Mouse (Mus musculus) lung, embryonic 15.5 days (tissue): ENCODE measurements around the gene Lrrc17. TPM values are rescaled to one million over a fixed set of nuclear protein-coding genes. Genes with fewer than 3 reads are reported as not detected.
A peak's percentile ranks its signal among the peaks of the same experiment; 100 is the strongest.

Source experiments
- ATAC-seq: fragments of 200-750 bp; cut with Nextera tagmentation; 2 replicates; pipeline ENCODE4 v1.8.0; 2017; ENCODE audit warnings: moderate number of reproducible peaks, borderline replicate concordance; ENCODE audit not compliant: low FRiP score, low TSS enrichment; ENCODE audit errors: extremely low read depth
- H3K27ac ChIP-seq: fragments of 300-500 bp; sonication (generic); 2 replicates; pipeline ENCODE4 v1.5.1; 2015; ENCODE audit warnings: moderate library complexity, mild to moderate bottlenecking, inconsistent platforms
- H3K27me3 ChIP-seq: fragments of 300-500 bp; sonication (generic); 2 replicates; pipeline ENCODE4 v1.6.1; 2015; ENCODE audit warnings: inconsistent platforms
- H3K36me3 ChIP-seq: fragments of 300-500 bp; sonication (generic); 2 replicates; pipeline ENCODE4 v1.6.1; 2015; ENCODE audit warnings: inconsistent platforms
- H3K4me1 ChIP-seq: fragments of 300-500 bp; sonication (generic); 2 replicates; pipeline ENCODE4 v1.6.1; 2015; ENCODE audit warnings: inconsistent platforms
- H3K4me2 ChIP-seq: fragments of 300-500 bp; sonication (generic); 2 replicates; pipeline ENCODE4 v1.6.1; 2015; ENCODE audit warnings: inconsistent platforms, mild to moderate bottlenecking, moderate library complexity
- H3K4me3 ChIP-seq: fragments of 300-500 bp; sonication (generic); 2 replicates; pipeline ENCODE4 v1.5.1; 2015; ENCODE audit warnings: mild to moderate bottlenecking, inconsistent platforms
- H3K9ac ChIP-seq: fragments of 300-500 bp; sonication (generic); 2 replicates; pipeline ENCODE4 v1.6.1; 2015; ENCODE audit warnings: inconsistent platforms
- H3K9me3 ChIP-seq: fragments of 300-500 bp; sonication (generic); 2 replicates; pipeline ENCODE4 v1.6.1; 2016; ENCODE audit warnings: inconsistent platforms
- WGBS: fragments of 180-500 bp; shearing (Covaris S2); methylation state at CpG from one replicate; pipeline ENCODE4 v1.1.7; 2015; 5-methylcytosine and 5-hydroxymethylcytosine counted together
- polyA plus RNA-seq: library from polyadenylated mRNA; unstranded; fragments of >200 nt; fragmentation: Nextera tagmentation; extraction: Ambion mirVana; gene quantifications from 2 replicates; pipeline ENCODE4 v1.2.1, GENCODE M21; 2015

The Lrrc17 gene
- polyA plus RNA-seq, 1 experiment from 2014 or later: 54.0 TPM

GRCm38 (mm10) chr5:21545227-21545626, 1.9 kb downstream of the Lrrc17 start:
- peak overlapping the region; percentile 38 for H3K4me3 ChIP-seq
- H3K4me2 ChIP-seq: peak overlapping the region; percentile 51
- no peaks in the 10 kb centered on the region for H3K9me3 ChIP-seq
- no peak for ATAC-seq
- H3K27ac ChIP-seq: peak overlapping the region; percentile 96
- no peaks in the 10 kb centered on the region for H3K27me3 ChIP-seq
- H3K4me1 ChIP-seq: peaks cover 17% of the 10 kb centered on the region; the same call in 1 of the 2 replicates
- H3K9ac ChIP-seq: no peak overlapping the region
- H3K36me3 ChIP-seq: no peaks in the 10 kb centered on the region

GRCm38 (mm10) chr5:21545786-21546185, 2.4 kb downstream of the Lrrc17 start:
- Histone ChIP-seq H3K4me2 (peak overlapping the region; percentile 51; the same call in 1 of the 2 replicates), H3K4me3 (no peak overlapping the region), H3K4me1 (peaks cover 17% of the 10 kb centered on the region; the same call in 1 of the 2 replicates), H3K9ac (no peak overlapping the region), H3K27me3 (no peaks in the 10 kb centered on the region), H3K9me3 (no peaks in the 10 kb centered on the region), H3K27ac (peak overlapping the region; percentile 96; the same call in 1 of the 2 replicates), H3K36me3 (no peaks in the 10 kb centered on the region)
- ATAC-seq: no peak
- WGBS: 56% methylated on average over 4 of the region's 4 CpGs

DNA sequence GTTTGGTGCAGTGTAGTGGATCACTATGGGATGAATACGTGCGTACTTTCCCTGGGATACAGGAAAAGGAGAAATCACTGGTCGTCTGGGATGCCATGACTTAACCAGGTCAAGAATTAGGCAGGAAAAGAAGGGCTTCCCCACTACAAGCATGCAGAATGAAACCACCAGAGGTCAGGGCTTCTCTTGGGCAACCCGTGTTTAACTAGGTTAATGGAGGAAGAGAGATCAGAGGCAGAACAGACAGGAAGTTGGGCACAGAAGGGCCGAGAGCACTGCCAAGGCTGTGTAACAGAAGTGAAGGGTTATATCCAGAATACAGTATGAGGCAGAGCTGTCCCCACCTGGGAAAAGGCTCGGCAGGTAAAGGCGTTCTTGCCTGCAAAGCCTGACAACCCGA, 3.6 kb downstream of the Lrrc17 start:
- no peak for ATAC-seq
- WGBS: 73% methylated on average over 8 of the region's 8 CpGs
- no peaks in the 10 kb centered on the region for H3K36me3 ChIP-seq

DNA sequence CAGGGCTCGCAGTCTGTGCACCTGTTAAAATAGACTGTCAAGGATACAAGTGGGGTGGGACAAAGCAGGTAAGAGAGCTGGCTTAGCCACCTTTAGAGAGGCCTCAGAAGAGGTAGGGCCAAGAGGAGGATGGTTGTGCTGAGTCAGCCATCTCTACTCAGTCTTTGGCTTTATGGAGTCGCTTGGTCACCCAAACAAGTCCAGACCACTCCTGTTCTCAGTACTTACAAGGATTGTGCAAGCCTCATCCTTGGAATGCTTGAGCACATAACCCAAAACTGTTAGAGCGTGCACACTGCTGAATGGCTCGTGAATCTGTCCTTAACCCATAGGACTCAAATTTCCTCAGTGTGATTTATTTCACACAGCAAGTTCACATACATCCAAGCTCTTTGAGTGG, 10.3 kb downstream of the Lrrc17 start:
- H3K27me3 ChIP-seq: no peaks in the 10 kb centered on the region
- no peak for ATAC-seq
- H3K4me3 ChIP-seq: no peak overlapping the region
- no peaks in the 10 kb centered on the region for H3K36me3 ChIP-seq
- H3K9me3 ChIP-seq: no peaks in the 10 kb centered on the region
- H3K4me1 ChIP-seq: peaks cover 11% of the 10 kb centered on the region; the same call in 1 of the 2 replicates
- no peak overlapping the region for H3K9ac ChIP-seq
- WGBS: 79% methylated on average over 4 of the region's 4 CpGs
- no peak overlapping the region for H3K4me2 ChIP-seq
- H3K27ac ChIP-seq: no peak overlapping the region

More for the DNA sequence above, 3.6 kb downstream of the Lrrc17 start:
- Histone ChIP-seq H3K4me3 (no peak overlapping the region), H3K4me2 (no peak overlapping the region), H3K27ac (no peak overlapping the region), H3K9me3 (no peaks in the 10 kb centered on the region), H3K4me1 (peaks cover 17% of the 10 kb centered on the region; the same call in 1 of the 2 replicates), H3K9ac (no peak overlapping the region), H3K27me3 (no peaks in the 10 kb centered on the region)

DNA sequence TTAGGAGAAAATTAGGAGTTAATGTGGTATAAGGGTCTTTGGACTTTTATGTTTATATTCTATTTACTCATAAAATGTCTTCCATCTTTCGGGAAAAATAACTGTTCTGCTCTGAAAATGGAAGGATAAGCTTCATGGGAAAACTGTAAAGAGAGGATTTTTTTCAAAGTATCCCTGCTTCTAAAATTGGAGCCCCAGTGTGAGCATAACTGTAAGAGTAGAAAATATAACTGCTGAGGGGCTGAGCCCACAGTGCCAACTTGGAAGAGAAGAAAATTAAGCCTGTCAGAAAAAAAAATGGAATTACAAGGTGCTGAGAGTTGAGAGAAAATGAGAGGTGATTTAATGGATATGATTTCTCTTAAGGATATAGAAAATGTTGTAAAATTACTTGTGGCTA, 11.4 kb downstream of the Lrrc17 start:
- no peaks in the 10 kb centered on the region for H3K27me3 ChIP-seq

DNA sequence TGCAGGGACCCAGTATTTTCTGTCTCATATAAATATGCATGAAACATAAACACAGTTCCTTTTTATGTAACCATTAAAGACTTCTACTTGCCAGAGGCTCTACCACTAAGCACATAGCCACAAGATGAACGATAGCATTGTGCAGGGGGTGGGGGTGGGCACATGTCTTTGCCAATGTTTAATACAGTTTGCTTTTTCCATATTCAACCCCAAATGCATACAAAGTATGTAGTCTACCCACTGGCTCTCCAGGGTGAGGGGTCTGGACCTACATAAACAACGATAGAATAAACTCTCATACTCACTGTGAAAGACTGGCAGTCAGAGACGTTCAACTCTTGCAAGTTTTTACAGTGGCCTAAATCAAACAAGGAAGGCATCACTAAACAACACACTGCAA, 13.1 kb downstream of the Lrrc17 start:
- ATAC-seq: peak; percentile 24; the same call in 1 of the 2 replicates
- WGBS: 46% methylated on average over 3 of the region's 3 CpGs
- no peaks in the 10 kb centered on the region for H3K27me3 ChIP-seq
- H3K9ac ChIP-seq: no peak overlapping the region
- no peaks in the 10 kb centered on the region for H3K9me3 ChIP-seq
- H3K27ac ChIP-seq: 0 out of 2 replicates have a peak overlapping the region, but pooled peaks have one; percentile 18
- H3K36me3 ChIP-seq: peaks cover 4% of the 10 kb centered on the region; the same call in 1 of the 2 replicates
- no peak overlapping the region for H3K4me2 ChIP-seq
- H3K4me1 ChIP-seq: peaks cover 11% of the 10 kb centered on the region; the same call in 1 of the 2 replicates
- H3K4me3 ChIP-seq: no peak overlapping the region

More for the DNA sequence above, 11.4 kb downstream of the Lrrc17 start:
- Histone ChIP-seq H3K9me3 (no peaks in the 10 kb centered on the region), H3K4me2 (no peak overlapping the region), H3K4me1 (peaks cover 11% of the 10 kb centered on the region; the same call in 1 of the 2 replicates), H3K4me3 (no peak overlapping the region), H3K27ac (no peak overlapping the region), H3K36me3 (no peaks in the 10 kb centered on the region), H3K9ac (no peak overlapping the region)
- 82% methylated on average over 1 of the region's 1 CpGs for WGBS
- ATAC-seq: no peak

GRCm38 (mm10) chr5:21563936-21564335, 20.6 kb downstream of the Lrrc17 start:
- no peak overlapping the region for H3K9ac ChIP-seq
- H3K4me1 ChIP-seq: 0 out of 2 replicates have a peak, but pooled peaks cover 4% of the 10 kb centered on the region
- H3K9me3 ChIP-seq: no peaks in the 10 kb centered on the region
- no peaks in the 10 kb centered on the region for H3K27me3 ChIP-seq
- H3K36me3 ChIP-seq: peaks cover 6% of the 10 kb centered on the region; the same call in 1 of the 2 replicates
- no peak overlapping the region for H3K27ac ChIP-seq
- H3K4me2 ChIP-seq: no peak overlapping the region
- WGBS: 69% methylated on average over 2 of the region's 2 CpGs
- H3K4me3 ChIP-seq: no peak overlapping the region
- no peak for ATAC-seq

DNA sequence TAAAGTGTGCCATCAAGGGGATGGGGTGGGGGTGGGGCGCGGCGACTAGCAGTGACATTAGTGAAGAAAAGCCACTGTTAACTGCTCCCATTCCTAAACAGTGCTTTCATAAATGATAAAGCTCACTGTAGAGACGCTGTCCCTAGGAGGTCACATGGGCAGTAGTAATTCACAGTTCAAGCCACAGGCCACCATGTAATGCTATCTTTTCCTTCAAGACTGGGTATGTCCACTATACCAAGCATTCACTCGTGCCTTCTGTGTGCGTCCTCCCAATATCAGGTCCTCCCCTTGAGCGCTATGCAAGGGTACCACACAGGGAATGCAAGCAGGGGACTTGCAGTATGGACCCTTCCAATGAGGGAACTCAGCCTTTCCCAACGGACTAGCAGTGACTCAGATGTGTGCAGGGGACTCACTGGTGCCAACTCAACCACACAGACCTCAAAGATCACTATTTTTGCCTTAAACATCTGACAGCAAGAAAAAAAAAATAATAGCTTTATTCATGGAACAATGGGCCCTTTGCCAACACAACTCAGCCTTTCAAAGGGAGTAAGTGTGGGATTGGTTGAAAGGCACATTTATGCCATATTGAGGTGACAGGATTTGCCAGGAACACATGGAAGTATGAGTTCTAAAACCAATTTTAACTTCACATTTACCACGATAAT, 22.2 kb downstream of the Lrrc17 start:
- no peak for ATAC-seq
- H3K27ac ChIP-seq: no peak overlapping the region
- H3K4me3 ChIP-seq: no peak overlapping the region
- peaks cover 6% of the 10 kb centered on the region; the same call in 1 of the 2 replicates for H3K36me3 ChIP-seq
- no peak overlapping the region for H3K4me2 ChIP-seq
- no peak overlapping the region for H3K9ac ChIP-seq
- 85% methylated on average over 9 of the region's 9 CpGs for WGBS
- H3K4me1 ChIP-seq: 0 out of 2 replicates have a peak, but pooled peaks cover 4% of the 10 kb centered on the region
- no peaks in the 10 kb centered on the region for H3K9me3 ChIP-seq
- H3K27me3 ChIP-seq: no peaks in the 10 kb centered on the region

GRCm38 (mm10) chr5:21567784-21568183, 24.4 kb downstream of the Lrrc17 start:
- 85% methylated on average over 1 of the region's 1 CpGs for WGBS

GRCm38 (mm10) chr5:21572764-21573416, 29.5 kb downstream of the Lrrc17 start:
- Histone ChIP-seq H3K9ac (no peak overlapping the region), H3K9me3 (no peaks in the 10 kb centered on the region), H3K36me3 (no peaks in the 10 kb centered on the region), H3K27ac (no peak overlapping the region), H3K4me2 (no peak overlapping the region), H3K27me3 (no peaks in the 10 kb centered on the region), H3K4me3 (no peak overlapping the region), H3K4me1 (no peaks in the 10 kb centered on the region)
- no peak for ATAC-seq
- 64% methylated on average over 3 of the region's 3 CpGs for WGBS

More at GRCm38 (mm10) chr5:21567784-21568183, 24.4 kb downstream of the Lrrc17 start:
- H3K36me3 ChIP-seq: no peaks in the 10 kb centered on the region
- no peak overlapping the region for H3K27ac ChIP-seq
- no peak overlapping the region for H3K4me2 ChIP-seq
- no peak for ATAC-seq
- H3K27me3 ChIP-seq: no peaks in the 10 kb centered on the region
- H3K4me1 ChIP-seq: 0 out of 2 replicates have a peak, but pooled peaks cover 3% of the 10 kb centered on the region
- H3K9ac ChIP-seq: no peak overlapping the region
- H3K4me3 ChIP-seq: no peak overlapping the region
- no peaks in the 10 kb centered on the region for H3K9me3 ChIP-seq

DNA sequence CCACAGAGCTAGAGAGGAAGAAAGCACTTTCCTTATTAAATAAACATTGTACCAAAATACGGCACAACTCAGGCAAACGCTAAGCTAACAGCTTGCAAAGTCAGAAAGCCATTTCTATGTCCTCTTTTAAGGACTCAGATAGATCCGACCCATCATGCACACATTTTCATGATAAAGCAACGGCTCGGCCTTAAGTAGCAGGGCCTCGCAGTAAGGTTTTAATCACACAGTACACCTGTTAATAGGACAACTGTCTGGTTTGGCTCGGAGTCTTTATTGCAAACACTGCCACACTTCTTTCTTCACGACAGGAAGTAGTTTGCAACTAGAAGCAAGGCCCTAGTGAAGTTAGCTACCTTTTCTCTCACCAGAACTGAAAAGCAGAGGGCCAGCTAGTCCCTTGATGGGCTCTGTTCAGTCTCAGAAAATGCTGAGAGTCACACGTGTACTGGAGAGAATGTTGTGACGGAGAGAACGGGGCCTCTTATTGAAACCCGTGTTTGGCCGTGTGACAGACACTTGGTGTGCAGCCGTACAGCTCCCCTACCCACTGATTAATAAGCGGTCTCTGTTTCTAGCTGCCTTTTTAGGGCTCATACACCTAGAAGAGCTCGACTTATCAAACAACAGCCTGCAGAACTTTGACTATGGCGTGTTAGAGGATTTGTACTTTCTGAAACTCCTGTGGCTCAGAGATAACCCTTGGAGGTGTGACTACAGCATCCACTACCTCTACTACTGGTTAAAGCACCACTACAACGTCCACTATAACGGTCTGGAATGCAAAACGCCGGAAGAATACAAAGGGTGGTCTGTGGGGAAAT, 31.2 kb downstream of the Lrrc17 start:
- no peaks in the 10 kb centered on the region for H3K27me3 ChIP-seq
- no peak overlapping the region for H3K4me3 ChIP-seq
- no peaks in the 10 kb centered on the region for H3K9me3 ChIP-seq
- H3K36me3 ChIP-seq: no peaks in the 10 kb centered on the region
- no peak overlapping the region for H3K9ac ChIP-seq
- no peak overlapping the region for H3K4me2 ChIP-seq
- WGBS: 54% methylated on average over 21 of the region's 21 CpGs
- ATAC-seq: no peak
- no peaks in the 10 kb centered on the region for H3K4me1 ChIP-seq
- no peak overlapping the region for H3K27ac ChIP-seq
